Mouse (Mus musculus): ENCODE measurements around the gene Crls1. TPM values are rescaled to one million over a fixed set of nuclear protein-coding genes. Genes with fewer than 3 reads are reported as not detected.
A peak's percentile ranks its signal among the peaks of the same experiment; 100 is the strongest.

The Crls1 gene
- polyA plus RNA-seq, 1 experiment from 2014 or later: 6.5 TPM

GRCm38 (mm10) chr2:132901636-132902035, 55.2 kb downstream of the Crls1 start:
- H3K4me3 ChIP-seq (ENCODE audit: low read depth, low read length): no peak overlapping the region
- no peaks in the 10 kb centered on the region for H3K36me3 ChIP-seq (ENCODE audit: control insufficient read depth, insufficient read depth, low read length)
- no peaks in the 10 kb centered on the region for H3K27me3 ChIP-seq (ENCODE audit: control insufficient read depth, insufficient read depth, low read depth, low read length)
- 66% methylated on average over 4 of the region's 4 CpGs for WGBS
- no peak overlapping the region for H3K27ac ChIP-seq (ENCODE audit: low read length)
- no peaks in the 10 kb centered on the region for H3K4me1 ChIP-seq (ENCODE audit: control insufficient read depth, insufficient read depth, low read length)
- no peak overlapping the region for H3K4me2 ChIP-seq (ENCODE audit: low read length)
- no peak overlapping the region for H3K9ac ChIP-seq (ENCODE audit: low read depth, low read length)
- H3K9me3 ChIP-seq (replicated peaks; ENCODE audit: control insufficient read depth, low read length, poor library complexity, severe bottlenecking): no peaks in the 10 kb centered on the region
- no peak for ATAC-seq

GRCm38 (mm10) chr2:132902056-132902455, 55.6 kb downstream of the Crls1 start:
- peak; percentile 45; the same call in 1 of the 2 replicates for ATAC-seq
- Histone ChIP-seq H3K4me1 (ENCODE audit: control insufficient read depth, insufficient read depth, low read length) (no peaks in the 10 kb centered on the region), H3K9me3 (replicated peaks; ENCODE audit: control insufficient read depth, low read length, poor library complexity, severe bottlenecking) (no peaks in the 10 kb centered on the region), H3K27me3 (ENCODE audit: control insufficient read depth, insufficient read depth, low read depth, low read length) (no peaks in the 10 kb centered on the region), H3K27ac (ENCODE audit: low read length) (no peak overlapping the region), H3K9ac (ENCODE audit: low read depth, low read length) (no peak overlapping the region), H3K4me2 (ENCODE audit: low read length) (no peak overlapping the region), H3K4me3 (ENCODE audit: low read depth, low read length) (no peak overlapping the region), H3K36me3 (ENCODE audit: control insufficient read depth, insufficient read depth, low read length) (no peaks in the 10 kb centered on the region)
- 63% methylated on average over 3 of the region's 4 CpGs for WGBS

GRCm38 (mm10) chr2:132903498-132903897, 57.0 kb downstream of the Crls1 start:
- Histone ChIP-seq H3K4me2 (ENCODE audit: low read length) (no peak overlapping the region), H3K9ac (ENCODE audit: low read depth, low read length) (no peak overlapping the region), H3K27ac (ENCODE audit: low read length) (no peak overlapping the region), H3K4me3 (ENCODE audit: low read depth, low read length) (no peak overlapping the region), H3K4me1 (ENCODE audit: control insufficient read depth, insufficient read depth, low read length) (no peaks in the 10 kb centered on the region), H3K9me3 (replicated peaks; ENCODE audit: control insufficient read depth, low read length, poor library complexity, severe bottlenecking) (no peaks in the 10 kb centered on the region), H3K36me3 (ENCODE audit: control insufficient read depth, insufficient read depth, low read length) (no peaks in the 10 kb centered on the region), H3K27me3 (ENCODE audit: control insufficient read depth, insufficient read depth, low read depth, low read length) (no peaks in the 10 kb centered on the region)
- no peak for ATAC-seq
- 41% methylated on average over 3 of the region's 3 CpGs for WGBS

GRCm38 (mm10) chr2:132904961-132905360, 58.5 kb downstream of the Crls1 start:
- Histone ChIP-seq H3K9me3 (replicated peaks; ENCODE audit: control insufficient read depth, low read length, poor library complexity, severe bottlenecking) (no peaks in the 10 kb centered on the region), H3K4me2 (ENCODE audit: low read length) (no peak overlapping the region), H3K9ac (ENCODE audit: low read depth, low read length) (no peak overlapping the region), H3K36me3 (ENCODE audit: control insufficient read depth, insufficient read depth, low read length) (no peaks in the 10 kb centered on the region), H3K4me3 (ENCODE audit: low read depth, low read length) (no peak overlapping the region), H3K27ac (ENCODE audit: low read length) (no peak overlapping the region), H3K4me1 (ENCODE audit: control insufficient read depth, insufficient read depth, low read length) (no peaks in the 10 kb centered on the region), H3K27me3 (ENCODE audit: control insufficient read depth, insufficient read depth, low read depth, low read length) (no peaks in the 10 kb centered on the region)
- no peak for ATAC-seq
- WGBS: 80% methylated on average over 2 of the region's 2 CpGs

GRCm38 (mm10) chr2:132906763-132907162, 60.3 kb downstream of the Crls1 start:
- Histone ChIP-seq H3K4me1 (ENCODE audit: control insufficient read depth, insufficient read depth, low read length) (no peaks in the 10 kb centered on the region), H3K4me2 (ENCODE audit: low read length) (no peak overlapping the region), H3K4me3 (ENCODE audit: low read depth, low read length) (no peak overlapping the region), H3K27ac (ENCODE audit: low read length) (no peak overlapping the region), H3K36me3 (ENCODE audit: control insufficient read depth, insufficient read depth, low read length) (no peaks in the 10 kb centered on the region), H3K27me3 (ENCODE audit: control insufficient read depth, insufficient read depth, low read depth, low read length) (no peaks in the 10 kb centered on the region), H3K9ac (ENCODE audit: low read depth, low read length) (no peak overlapping the region), H3K9me3 (replicated peaks; ENCODE audit: control insufficient read depth, low read length, poor library complexity, severe bottlenecking) (0 out of 2 replicates have a peak, but pooled peaks cover 4% of the 10 kb centered on the region)
- ATAC-seq: no peak
- 27% methylated on average over 8 of the region's 8 CpGs for WGBS

GRCm38 (mm10) chr2:132914785-132915184, 68.3 kb downstream of the Crls1 start:
- 0 out of 2 replicates have a peak, but pooled peaks cover 4% of the 10 kb centered on the region for H3K9me3 ChIP-seq (replicated peaks; ENCODE audit: control insufficient read depth, low read length, poor library complexity, severe bottlenecking)
- no peaks in the 10 kb centered on the region for H3K27me3 ChIP-seq (ENCODE audit: control insufficient read depth, insufficient read depth, low read depth, low read length)
- H3K27ac ChIP-seq (ENCODE audit: low read length): no peak overlapping the region
- 79% methylated on average over 1 of the region's 1 CpGs for WGBS
- no peak overlapping the region for H3K4me2 ChIP-seq (ENCODE audit: low read length)
- H3K9ac ChIP-seq (ENCODE audit: low read depth, low read length): no peak overlapping the region
- H3K4me1 ChIP-seq (ENCODE audit: control insufficient read depth, insufficient read depth, low read length): no peaks in the 10 kb centered on the region
- no peak for ATAC-seq
- no peaks in the 10 kb centered on the region for H3K36me3 ChIP-seq (ENCODE audit: control insufficient read depth, insufficient read depth, low read length)
- no peak overlapping the region for H3K4me3 ChIP-seq (ENCODE audit: low read depth, low read length)

Other genes starting within 250 kb of the Crls1 start
- gene Shld1, start 159.7 kb upstream of the Crls1 start, polyA plus RNA-seq (2015; fragmentation: Nextera tagmentation; extraction: Ambion mirVana): 20.6 and 21.7 TPM in 2 replicates
- gene Chgb, start 65.4 kb upstream of the Crls1 start, polyA plus RNA-seq (2015; fragmentation: Nextera tagmentation; extraction: Ambion mirVana): 106 and 110 TPM in 2 replicates
- 17.7 and 22.2 TPM in 2 replicates for gene Trmt6, start 30.6 kb upstream of the Crls1 start, polyA plus RNA-seq (2015; fragmentation: Nextera tagmentation; extraction: Ambion mirVana)
- 4.2 and 5.9 TPM in 2 replicates for gene Mcm8, start 30.5 kb upstream of the Crls1 start, polyA plus RNA-seq (2015; fragmentation: Nextera tagmentation; extraction: Ambion mirVana)
- 0.46 and 0.49 TPM in 2 replicates for gene Lrrn4, start 34.2 kb downstream of the Crls1 start, polyA plus RNA-seq (2015; fragmentation: Nextera tagmentation; extraction: Ambion mirVana)
- gene Fermt1, start 99.2 kb downstream of the Crls1 start, polyA plus RNA-seq (2015; fragmentation: Nextera tagmentation; extraction: Ambion mirVana): not detected in 2 replicates

Measured in midbrain, embryonic 16.5 days (tissue).